Mouse (Mus musculus) 3T3-L1 (cell line): ENCODE results near the gene Aff4.

Experiments
- DNase-seq: peaks from one replicate; pipeline ENCODE4 v3.0.0-alpha.2; 2015; ENCODE audit warnings: low read depth, low spot score

Gene Aff4

GRCm38 (mm10) chr11:53458996-53459395 is 108.4 kb downstream of the Aff4 start:
- no peak for DNase-seq

DNA sequence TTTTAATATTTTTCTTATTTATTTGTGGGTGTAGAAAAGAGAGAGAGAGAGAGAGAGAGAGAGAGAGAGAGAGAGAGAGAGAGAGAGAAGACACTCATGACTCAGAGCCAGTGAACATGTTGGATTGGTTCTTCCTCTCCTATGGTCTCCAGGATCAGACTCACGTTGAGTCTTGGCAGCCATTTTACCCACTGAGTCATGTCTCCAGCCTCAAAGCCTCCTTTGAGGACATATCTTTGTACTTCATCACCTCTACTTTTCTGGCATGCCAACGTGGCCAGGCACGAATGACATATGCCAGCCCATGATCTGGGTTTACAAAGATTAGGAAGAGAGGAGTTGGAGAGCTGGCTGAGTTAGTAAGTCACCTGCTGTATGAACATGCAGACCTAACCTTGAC is 109.6 kb downstream of the Aff4 start:
- DNase-seq: peak; percentile 89

GRCm38 (mm10) chr11:53461727-53462126 is 111.1 kb downstream of the Aff4 start:
- no peak for DNase-seq

DNA sequence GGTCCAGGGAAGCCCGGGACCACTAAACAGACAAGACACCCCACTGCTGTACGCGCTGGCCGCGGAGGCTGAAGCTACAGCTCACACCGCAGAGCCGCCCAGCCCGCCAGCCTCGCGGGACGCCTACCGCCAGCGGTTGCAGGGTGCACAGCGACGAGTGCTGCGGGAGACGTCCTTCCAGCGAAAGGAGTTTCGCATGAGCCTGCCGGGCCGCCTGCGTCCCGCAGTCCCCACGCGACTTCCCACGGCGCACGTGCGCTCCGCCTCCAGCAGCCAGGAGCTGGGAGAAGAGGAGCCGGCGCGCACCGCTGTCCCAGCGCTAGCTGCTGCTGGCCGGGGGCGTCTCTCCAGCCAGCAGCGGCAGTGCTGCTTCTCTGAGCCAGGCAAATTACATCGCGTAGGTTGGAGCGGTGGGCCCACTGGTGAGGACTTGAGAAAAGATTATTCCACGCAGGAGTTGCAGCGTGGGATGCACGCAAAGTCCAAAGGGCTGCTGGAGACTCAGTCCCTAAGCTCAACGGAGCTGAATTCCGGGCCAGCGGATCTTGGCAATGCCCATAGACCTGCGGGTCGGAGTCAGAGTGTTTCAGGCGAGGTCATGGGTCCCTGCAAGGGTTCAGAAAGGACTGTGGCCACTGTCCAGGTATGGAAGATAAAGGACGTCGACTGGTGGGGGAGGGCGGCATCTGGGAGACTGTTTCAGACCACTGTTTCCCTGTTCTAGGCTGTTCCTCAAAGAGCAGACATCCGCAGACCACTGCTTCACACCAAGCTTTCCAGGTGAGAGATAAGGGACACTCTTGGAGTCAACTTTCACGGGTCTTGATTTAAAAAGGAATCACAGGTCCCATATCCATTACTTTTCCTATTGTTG is 113.2 kb downstream of the Aff4 start:
- DNase-seq: no peak

DNA sequence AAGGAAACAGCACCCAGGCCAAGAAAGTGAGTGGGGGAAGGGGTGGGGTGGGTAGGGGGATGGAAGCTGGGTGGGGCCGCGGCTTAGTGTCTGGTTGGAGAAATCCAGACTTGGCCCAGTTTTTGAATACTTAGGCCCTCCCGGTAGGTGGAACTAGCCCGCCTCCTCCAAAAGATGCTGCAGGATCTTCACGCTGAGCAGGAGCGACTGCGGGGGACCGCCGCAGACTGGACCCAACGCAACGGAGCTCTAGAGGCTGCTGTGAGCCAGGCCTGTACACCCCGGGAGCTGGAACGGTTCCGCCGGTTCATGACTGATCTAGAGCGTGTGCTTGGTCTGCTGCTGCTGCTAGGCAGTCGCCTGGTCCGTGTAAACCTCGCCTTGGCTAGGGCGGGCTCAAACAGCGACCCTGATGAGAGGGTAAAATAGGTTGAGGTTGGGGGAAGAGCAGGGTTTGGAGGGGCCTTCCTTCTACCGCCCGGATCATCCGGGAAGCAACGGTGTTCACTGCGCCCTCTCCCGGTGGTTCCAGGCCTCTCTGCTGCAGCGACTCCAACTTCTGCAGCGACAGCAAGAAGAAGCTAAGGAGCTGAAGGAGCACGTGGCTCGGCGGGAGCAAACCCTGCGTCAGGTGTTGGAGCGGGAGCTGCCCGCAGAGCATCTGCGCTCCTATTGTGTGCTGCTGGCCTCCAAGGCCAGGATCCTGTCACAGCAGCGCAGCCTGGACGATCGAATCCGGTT is 115.8 kb downstream of the Aff4 start:
- DNase-seq: no peak

DNA sequence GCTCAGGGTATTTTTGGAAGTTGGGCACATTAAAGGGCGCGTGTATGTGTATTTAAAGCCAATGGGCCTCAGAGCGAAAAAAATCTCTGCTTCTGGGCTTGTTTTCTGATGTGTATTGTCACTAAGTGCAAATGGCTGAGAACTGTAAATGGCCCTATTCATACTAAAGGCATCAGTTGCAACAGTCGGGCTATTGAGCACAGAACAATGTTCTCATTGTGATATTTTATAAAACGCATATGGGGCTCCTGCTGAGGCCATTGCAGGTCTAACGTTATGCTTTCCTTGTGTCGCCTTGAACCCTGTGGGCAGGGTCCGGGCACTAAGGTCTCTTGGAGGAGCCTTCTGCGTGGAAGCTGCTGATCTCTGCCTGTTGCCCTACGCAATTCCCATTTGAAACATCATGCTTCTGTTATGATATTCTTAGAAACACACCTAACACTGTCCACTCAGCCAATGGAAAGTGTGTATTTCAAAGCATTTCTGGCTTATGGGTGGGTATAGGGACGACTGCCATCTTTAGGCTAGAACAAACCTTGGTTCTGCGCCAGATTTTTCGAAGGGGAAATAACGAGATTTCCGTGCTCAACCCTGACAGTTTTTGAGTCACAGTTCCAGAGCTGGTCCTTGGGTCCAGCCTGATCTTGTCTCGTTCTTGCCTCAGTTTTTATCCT is 118.8 kb downstream of the Aff4 start:
- no peak for DNase-seq

DNA sequence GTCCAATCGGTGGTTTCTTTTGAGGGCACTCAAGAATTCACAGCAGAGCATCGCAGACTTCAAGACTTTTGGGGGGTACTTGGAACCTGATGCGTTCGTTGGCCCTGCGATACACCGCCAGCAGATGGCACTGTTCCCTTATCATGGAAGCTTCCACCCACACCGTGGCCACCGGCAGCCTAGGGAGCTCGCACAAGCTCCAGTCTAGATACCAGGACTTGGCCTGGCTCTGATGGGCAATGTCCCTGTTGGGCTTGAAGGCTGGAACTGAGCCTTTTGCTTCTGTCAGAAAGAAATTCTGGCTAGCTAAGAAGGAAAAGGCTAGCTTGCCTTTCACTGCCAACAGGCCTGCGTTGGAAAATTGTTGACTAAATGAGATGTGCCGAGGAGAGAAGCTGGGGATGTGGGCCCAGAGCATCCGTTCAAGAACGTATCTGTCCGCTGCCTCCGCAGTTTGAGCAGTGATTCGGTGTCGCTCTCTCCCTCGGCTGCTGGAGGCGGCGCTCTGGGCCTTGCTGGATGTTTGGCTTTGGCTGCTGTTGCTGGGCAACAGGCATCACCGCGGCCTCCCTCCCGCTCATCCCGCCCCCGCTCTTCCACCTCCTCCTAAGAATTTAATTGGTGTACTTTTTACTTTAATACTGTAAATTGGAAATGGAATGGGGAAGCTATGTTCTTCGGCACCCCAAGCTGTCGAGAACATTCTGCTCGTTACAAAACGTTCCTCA is 119.5 kb downstream of the Aff4 start, which contains the start of gene Gm9837:
Gm9837 (minus strand) TSS at position 512 of the 728 bp plus-strand sequence.
- peak; percentile 91 for DNase-seq
